Mouse (Mus musculus) left cerebral cortex, postnatal 4 days (tissue): ENCODE data around the gene Hoxa5. TPM values are rescaled to one million over a fixed set of nuclear protein-coding genes. Genes with fewer than 3 reads are reported as not detected.

Experiments used
- DNase-seq: peaks from one replicate; pipeline ENCODE4 v3.0.0-alpha.2; 2022
- intact Hi-C: fragments of 180-260 bp; cut with DNase I; formaldehyde crosslinking; loops from one replicate; pipeline ENCODE4 v1.15.1; 2025
- total RNA-seq, 2 experiments: library from RNA; stranded (reverse); gene quantifications; 2 replicates each; pipeline ENCODE4 v1.2.3; 2021

Gene Hoxa5
- total RNA-seq, 2 experiments from 2014 or later, result not detected

- DNase-seq, result no peak
- intact Hi-C loops, result no loop called here
Observed at GRCm38 (mm10) chr6:52167176-52167575, 37.2 kb downstream of the Hoxa5 start.

- intact Hi-C loops, result no loop called here
- DNase-seq, result no peak
Observed at GRCm38 (mm10) chr6:52166431-52167077, 37.8 kb downstream of the Hoxa5 start.

GRCm38 (mm10) chr6:52165441-52166370 is 38.7 kb downstream of the Hoxa5 start:
- no peak for DNase-seq
- intact Hi-C loops, result no loop called here

- intact Hi-C loops, result no loop called here
- no peak for DNase-seq
Observed at GRCm38 (mm10) chr6:52164626-52165440, 39.6 kb downstream of the Hoxa5 start, which contains the start of gene Hoxa2. Gene Hoxa2 (minus strand): TSS chr6:52164831.

GRCm38 (mm10) chr6:52164051-52164625 is 40.2 kb downstream of the Hoxa5 start:
- DNase-seq, result no peak
- intact Hi-C loops, result no loop called here

- intact Hi-C loops, result no loop called here
- DNase-seq, result no peak
Observed at GRCm38 (mm10) chr6:52163366-52164031, 40.9 kb downstream of the Hoxa5 start.

GRCm38 (mm10) chr6:52162611-52163365 is 41.6 kb downstream of the Hoxa5 start:
- intact Hi-C loops, result no loop called here

GRCm38 (mm10) chr6:52162093-52162380 is 42.4 kb downstream of the Hoxa5 start:
- intact Hi-C loops, result no loop called here
- no peak for DNase-seq

More at GRCm38 (mm10) chr6:52162611-52163365, 41.6 kb downstream of the Hoxa5 start:
- DNase-seq, result no peak

- intact Hi-C loops, result no loop called here
- DNase-seq, result no peak
Observed at GRCm38 (mm10) chr6:52161336-52162092, 42.9 kb downstream of the Hoxa5 start.

- intact Hi-C loops, result no loop called here
- no peak for DNase-seq
Observed at GRCm38 (mm10) chr6:52160511-52161335, 43.7 kb downstream of the Hoxa5 start.

- intact Hi-C loops, result loop anchor here (5.0 kb wide), 1 partner anchor 153 kb away; no protein-coding TSS in a partner anchor
- DNase-seq, result no peak
Observed at GRCm38 (mm10) chr6:52159979-52160378, 44.4 kb downstream of the Hoxa5 start.

GRCm38 (mm10) chr6:52159164-52159761 is 45.1 kb downstream of the Hoxa5 start:
- DNase-seq, result no peak
- intact Hi-C loops, result loop anchor here (5.0 kb wide), 1 partner anchor 152 kb away; no protein-coding TSS in a partner anchor

- DNase-seq, result peak; percentile 53
- intact Hi-C loops, result loop anchor here (5.0 kb wide), 1 partner anchor 151 kb away; no protein-coding TSS in a partner anchor
Observed at GRCm38 (mm10) chr6:52158276-52159051, 45.9 kb downstream of the Hoxa5 start, which contains the start of gene Hoxa1. Gene Hoxa1 (minus strand): TSS chr6:52158317.

- no peak for DNase-seq
- intact Hi-C loops, result loop anchor here (5.0 kb wide), 1 partner anchor 150 kb away; no protein-coding TSS in a partner anchor
Observed at GRCm38 (mm10) chr6:52157466-52158275, 46.7 kb downstream of the Hoxa5 start.

GRCm38 (mm10) chr6:52156551-52157200 is 47.7 kb downstream of the Hoxa5 start:
- DNase-seq, result no peak
- intact Hi-C loops, result loop anchor here (5.0 kb wide), 1 partner anchor 149 kb away; no protein-coding TSS in a partner anchor
